Mouse (Mus musculus) liver, postnatal 0 days (tissue): ENCODE measurements around the gene Gm21936.
"Not testable (repeated sequence)": the region's sequence is repeated elsewhere in the genome, so short reads cannot be mapped to it uniquely, and the experiment has no call there.

Experiments
- CTCF ChIP-seq: sonication (generic); IDR thresholded peaks from 2 replicates; pipeline ENCODE4 v1.5.1; 2016; ENCODE audit warnings: antibody characterized with exemption, low read depth
- EP300 ChIP-seq: IDR thresholded peaks from 2 replicates; pipeline ENCODE4 v1.6.1; 2016; ENCODE audit warnings: antibody characterized with exemption, low read depth, mild to moderate bottlenecking

DNA sequence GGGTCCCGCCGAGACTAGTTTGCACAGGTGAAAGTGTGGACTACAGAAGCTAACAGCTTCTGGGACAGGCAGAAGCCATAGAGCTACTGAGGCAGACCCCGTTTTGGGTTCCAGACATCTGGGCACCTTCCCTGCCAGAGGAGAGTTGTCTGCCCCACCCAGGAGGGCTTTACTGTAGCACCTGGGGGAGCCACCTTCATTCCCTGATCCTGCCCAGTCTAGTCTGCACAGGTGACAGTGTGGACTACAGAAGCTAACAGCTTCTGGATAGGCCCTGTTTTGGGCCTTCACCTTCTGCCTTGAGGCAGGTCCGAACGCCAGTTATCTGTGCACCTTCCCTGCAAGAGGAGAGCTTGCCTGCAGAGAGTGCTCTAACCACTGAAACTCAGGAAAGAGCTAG is 2.7 kb downstream of the Gm21936 start:
- TF ChIP-seq EP300, CTCF: not testable (repeated sequence)
